Mouse (Mus musculus) lung, postnatal 25 days (tissue): ENCODE results near the gene Abi3bp.
A peak's percentile ranks its signal among the peaks of the same experiment; 100 is the strongest.

Experiments
- DNase-seq: peaks from one replicate; pipeline ENCODE4 v3.0.0; 2022; ENCODE audit warnings: low spot score

Gene Abi3bp

GRCm38 (mm10) chr16:56477677-56478574 lies at the start of gene Abi3bp:
TSS of gene Abi3bp (plus strand) at chr16:56477878.
- peak; percentile 51 for DNase-seq

- no peak for DNase-seq
Measured at GRCm38 (mm10) chr16:56435293-56436185, 42.1 kb upstream of the Abi3bp start.

GRCm38 (mm10) chr16:56440243-56440642 lies 37.4 kb upstream of the Abi3bp start:
- DNase-seq: no peak

- DNase-seq: no peak
Measured at GRCm38 (mm10) chr16:56441113-56441512, 36.6 kb upstream of the Abi3bp start.

- DNase-seq: no peak
Measured at GRCm38 (mm10) chr16:56441658-56442344, 35.9 kb upstream of the Abi3bp start.

- no peak for DNase-seq
Measured at GRCm38 (mm10) chr16:56451482-56451881, 26.2 kb upstream of the Abi3bp start.

- DNase-seq: peak; percentile 42
Measured at GRCm38 (mm10) chr16:56451923-56452322, 25.8 kb upstream of the Abi3bp start.

GRCm38 (mm10) chr16:56458052-56458754 lies 19.5 kb upstream of the Abi3bp start:
- DNase-seq: no peak

GRCm38 (mm10) chr16:56473160-56473559 lies 4.5 kb upstream of the Abi3bp start:
- DNase-seq: no peak

GRCm38 (mm10) chr16:56475676-56476075 lies 2.0 kb upstream of the Abi3bp start:
- no peak for DNase-seq

GRCm38 (mm10) chr16:56478575-56479191 lies 1.0 kb downstream of the Abi3bp start:
- DNase-seq: peak; percentile 39

GRCm38 (mm10) chr16:56483466-56483865 lies 5.8 kb downstream of the Abi3bp start:
- no peak for DNase-seq

- peak; percentile 70 for DNase-seq
Measured at GRCm38 (mm10) chr16:56486461-56486860, 8.8 kb downstream of the Abi3bp start.

- DNase-seq: no peak
Measured at GRCm38 (mm10) chr16:56490861-56491260, 13.2 kb downstream of the Abi3bp start.

GRCm38 (mm10) chr16:56495266-56495665 lies 17.6 kb downstream of the Abi3bp start:
- DNase-seq: peak; percentile 33

- DNase-seq: no peak
Measured at GRCm38 (mm10) chr16:56496743-56497142, 19.1 kb downstream of the Abi3bp start.

GRCm38 (mm10) chr16:56498680-56499079 lies 21.0 kb downstream of the Abi3bp start:
- DNase-seq: no peak

GRCm38 (mm10) chr16:56500441-56500840 lies 22.8 kb downstream of the Abi3bp start:
- no peak for DNase-seq

- no peak for DNase-seq
Measured at GRCm38 (mm10) chr16:56501101-56501500, 23.4 kb downstream of the Abi3bp start.

- DNase-seq: peak; percentile 78
Measured at GRCm38 (mm10) chr16:56501513-56501912, 23.8 kb downstream of the Abi3bp start.

GRCm38 (mm10) chr16:56502134-56502533 lies 24.5 kb downstream of the Abi3bp start:
- DNase-seq: no peak
